Comparison of ENCODE assay signal across 19 mouse cellular contexts in genomic region chr16:78200044-78200830, GRCm38 (mm10).
A peak's percentile ranks its signal among the peaks of the same experiment; 100 is the strongest.
DNase-seq lines count a peak whose midpoint lies in the region; ATAC-seq and TF ChIP-seq lines count a peak whose summit lies in the region.
"Had no signal": no experiment of that assay in that cellular context is flagged by ENCODE, and none has a peak within 500 bp of the region (broad histone marks: within the 10 kb centered on the region; RNA-seq: fewer than 3 reads in every experiment).

No protein-coding gene starts in this region.

- no peak for TF ChIP-seq CTCF in lung, adult 2 months (IDR thresholded peaks at IDR 0.05; ENCODE audit: insufficient read depth, low read length)

- no peak for TF ChIP-seq POLR2A in lung, adult 2 months (IDR thresholded peaks at IDR 0.05; ENCODE audit: borderline replicate concordance, extremely low read depth, low read depth, low read length)

- peak; percentile 38 for ATAC-seq in CD4-positive, CD25-positive, alpha-beta regulatory T cell, adult 4 months
- ATAC-seq in common myeloid progenitor, adult 5-6 weeks (replicated peaks; ENCODE audit: low read depth, poor library complexity, severe bottlenecking): peak; percentile 39
- ATAC-seq in monocyte, adult 5-6 weeks (replicated peaks; ENCODE audit: insufficient number of reproducible peaks, low FRiP score, low TSS enrichment, poor library complexity, severe bottlenecking): 0 out of 2 replicates have a peak, but pooled peaks have one; percentile 38
- ATAC-seq: forebrain, embryonic 15.5 days had no signal

- peaks cover 3% of the 10 kb centered on the region; the same call in 1 of the 2 replicates for H3K4me1 ChIP-seq in lung, adult 2 months (ENCODE audit: control insufficient read depth, insufficient read depth, low read length)
- H3K4me1 ChIP-seq: forebrain, embryonic 15.5 days; hindbrain, embryonic 10.5 days; liver, embryonic 15.5 days; neural tube, embryonic 15.5 days had no signal

- WGBS in lung, adult 2 months: 45% methylated on average over 12 of the region's 12 CpGs

- peak; percentile 34 for DNase-seq in 416B (ENCODE audit: low read depth)
- no peak for DNase-seq in heart, adult 8-10 months (ENCODE audit: low spot score)
- DNase-seq in right cerebral cortex, adult 18-20 months: no peak
- no peak for DNase-seq in frontal cortex, postnatal 36 days (ENCODE audit: low spot score in 2 of 2)
- DNase-seq in lung, adult 2 months: no peak
- DNase-seq: adrenal gland, postnatal 36 days; cerebellum, adult 9-11 months; kidney, adult 8-10 months; kidney, postnatal 36 days; left cerebral cortex, postnatal 4 days; retina, postnatal 1 day; thymus, postnatal 4 days had no signal

- H3K4me3 ChIP-seq in lung, adult 2 months (replicated peaks; ENCODE audit: extremely low read depth, low read depth, low read length): no peak overlapping the region
- H3K4me3 ChIP-seq: forebrain, embryonic 15.5 days; hindbrain, embryonic 10.5 days; liver, embryonic 15.5 days; neural tube, embryonic 15.5 days had no signal
